Mouse (Mus musculus): ENCODE measurements around the gene Lgr5. TPM values are rescaled to one million over a fixed set of nuclear protein-coding genes. Genes with fewer than 3 reads are reported as not detected.

The Lgr5 gene
- polyA plus RNA-seq (2014; fragmentation: Illumina TruSeq; extraction: RNeasy Lipid Tissue Mini Kit (QIAGEN cat#74804); ENCODE audit: low read depth, low replicate concordance), result 0.08 TPM

DNA sequence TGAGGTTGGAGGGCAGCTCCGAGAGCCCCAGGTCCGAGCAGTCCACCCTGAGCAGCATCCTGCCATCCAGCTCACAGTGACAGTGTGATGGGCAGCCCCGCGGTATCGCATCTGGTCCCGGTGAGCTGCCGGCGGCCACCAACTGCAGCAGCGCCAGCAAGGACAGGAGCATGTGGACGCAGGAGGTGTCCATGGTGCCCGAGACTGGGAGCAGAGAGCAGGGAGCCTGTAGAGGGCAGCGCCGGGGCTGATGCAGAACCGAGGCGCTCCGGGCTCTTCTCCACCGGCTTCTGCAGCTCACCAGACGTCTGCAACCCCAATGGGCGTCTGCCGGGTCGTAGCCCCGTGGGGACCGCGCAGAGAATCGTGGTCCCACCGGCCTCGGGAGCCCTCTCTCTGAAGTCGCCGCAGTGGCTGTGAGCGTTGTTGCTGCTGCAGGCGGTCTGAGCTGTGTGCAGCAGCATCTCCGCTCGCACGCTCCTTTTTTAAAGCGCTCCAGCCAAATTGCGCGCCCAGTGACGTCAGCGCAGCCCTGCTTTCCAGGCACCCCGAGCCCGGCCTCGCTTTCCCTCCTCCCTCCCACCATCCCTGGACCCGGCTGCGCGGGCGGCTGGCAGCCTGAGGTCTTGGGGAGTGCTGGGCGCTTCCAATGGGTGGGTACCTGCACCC, at the start of gene Lgr5:
Lgr5 (minus strand) TSS at position 480 of the 669 bp plus-strand sequence.

DNA sequence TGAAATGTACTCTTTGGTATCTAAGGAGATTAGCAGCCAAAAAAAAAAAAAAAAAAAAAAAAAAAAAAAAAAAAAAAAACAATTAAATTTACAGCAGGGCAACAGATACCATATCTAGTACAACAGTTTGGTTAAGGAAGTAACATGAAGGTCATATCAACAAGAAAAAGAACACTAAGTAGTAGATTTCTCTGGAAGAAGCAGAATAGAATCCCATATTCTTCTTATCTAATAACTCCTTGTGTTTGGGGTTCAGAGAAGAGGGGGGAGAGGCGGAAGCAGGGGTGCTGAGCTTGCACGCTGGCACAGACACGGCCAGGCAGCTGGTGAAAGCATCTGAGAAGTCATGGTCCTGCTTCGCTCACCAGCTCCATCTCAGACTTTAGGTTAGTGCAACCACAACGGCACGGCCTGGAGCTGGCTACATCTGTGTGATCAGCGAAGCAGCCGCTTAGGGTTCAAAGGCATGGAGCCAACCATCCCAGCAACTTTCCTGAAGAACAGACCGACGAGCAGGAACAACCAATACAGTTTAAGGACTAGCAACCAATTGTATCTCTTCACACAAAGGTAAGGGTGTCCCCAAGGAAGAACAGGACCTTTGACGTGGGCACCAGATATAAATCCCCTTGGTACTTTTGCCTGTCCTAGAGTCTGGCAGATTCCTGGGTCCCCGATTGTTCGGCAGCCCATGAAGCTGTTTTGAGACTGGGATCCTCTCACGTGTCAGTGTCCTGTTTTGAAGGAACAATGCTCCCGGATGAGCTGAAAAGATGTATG, 17.7 kb downstream of the Lgr5 start, which contains the start of gene A930009A15Rik:
A930009A15Rik (plus strand) TSS at position 275 of the 780 bp plus-strand sequence.

Other genes starting within 250 kb of the Lgr5 start
- gene Tmem19, start 225.3 kb downstream of the Lgr5 start, polyA plus RNA-seq (2014; fragmentation: Illumina TruSeq; extraction: RNeasy Lipid Tissue Mini Kit (QIAGEN cat#74804); ENCODE audit: low read depth, low replicate concordance), result 11.9 TPM
- gene Thap2, start 203.3 kb downstream of the Lgr5 start, polyA plus RNA-seq (2014; fragmentation: Illumina TruSeq; extraction: RNeasy Lipid Tissue Mini Kit (QIAGEN cat#74804); ENCODE audit: low read depth, low replicate concordance), result 9.0 TPM
- 28.4 TPM for gene Zfc3h1, start 202.8 kb downstream of the Lgr5 start, polyA plus RNA-seq (2014; fragmentation: Illumina TruSeq; extraction: RNeasy Lipid Tissue Mini Kit (QIAGEN cat#74804); ENCODE audit: low read depth, low replicate concordance)
- not detected for gene A930009A15Rik, start 17.8 kb downstream of the Lgr5 start, polyA plus RNA-seq (2014; fragmentation: Illumina TruSeq; extraction: RNeasy Lipid Tissue Mini Kit (QIAGEN cat#74804); ENCODE audit: low read depth, low replicate concordance)
- gene Tspan8, start 229.1 kb upstream of the Lgr5 start, polyA plus RNA-seq (2014; fragmentation: Illumina TruSeq; extraction: RNeasy Lipid Tissue Mini Kit (QIAGEN cat#74804); ENCODE audit: low read depth, low replicate concordance), result 1.8 TPM

All from heart, adult 10 weeks (tissue).